Mouse (Mus musculus) cerebellum, adult 2 months (tissue): ENCODE data around the gene D430041D05Rik. TPM values are rescaled to one million over a fixed set of nuclear protein-coding genes. Genes with fewer than 3 reads are reported as not detected.

Source experiments
- DNase-seq, 2 experiments: peaks; one replicate each; pipeline ENCODE4 v3.0.0; 2021
- H3K27ac ChIP-seq: fragments of 200-500 bp; 2 replicates; pipeline ENCODE4 v1.5.1; 2012; ENCODE audit warnings: low read length, control low read depth, inconsistent platforms; ENCODE audit not compliant: insufficient read depth
- H3K27me3 ChIP-seq: fragments of 200-500 bp; 2 replicates; pipeline ENCODE4 v1.6.1; 2012; ENCODE audit warnings: inconsistent platforms, mild to moderate bottlenecking, low read length, moderate library complexity; ENCODE audit not compliant: control insufficient read depth, insufficient read depth
- H3K4me1 ChIP-seq: fragments of 200-500 bp; 2 replicates; pipeline ENCODE4 v1.6.1; 2011; ENCODE audit warnings: low read length; ENCODE audit not compliant: control insufficient read depth, insufficient read depth
- H3K4me3 ChIP-seq: fragments of 200-500 bp; replicated peaks from 2 replicates; pipeline ENCODE3; 2011; ENCODE audit warnings: mild to moderate bottlenecking, low read depth, low read length, control low read depth; ENCODE audit not compliant: insufficient read depth
- CTCF ChIP-seq: fragments of 200-500 bp; IDR thresholded peaks from 2 replicates; pipeline ENCODE4 v1.5.1; 2011; ENCODE audit warnings: low read depth, mild to moderate bottlenecking, control low read depth, low read length, moderate library complexity, borderline replicate concordance; ENCODE audit not compliant: insufficient read depth
- POLR2A ChIP-seq: fragments of 200-500 bp; IDR thresholded peaks from 2 replicates; pipeline ENCODE4 v1.6.1; 2011; ENCODE audit warnings: low read length, control low read depth, borderline replicate concordance; ENCODE audit not compliant: insufficient read depth
- WGBS: fragments of 180-500 bp; shearing (Covaris S2); methylation state at CpG from one replicate; pipeline ENCODE4 v1.1.7; 2018; 5-methylcytosine and 5-hydroxymethylcytosine counted together
- polyA plus RNA-seq: library from polyadenylated mRNA; depleted of rRNA; stranded (reverse); fragments of >200 nt; gene quantifications from 2 replicates; pipeline ENCODE4 v1.2.3, GENCODE M21; 2012

Gene D430041D05Rik
- polyA plus RNA-seq, 1 experiment: 33.5 TPM

GRCm38 (mm10) chr2:104133042-104133810, 277.6 kb downstream of the D430041D05Rik start:
- 0 out of 2 replicates have a peak, but pooled peaks cover 6% of the 10 kb centered on the region for H3K4me1 ChIP-seq
- H3K4me3 ChIP-seq: no peak overlapping the region
- H3K27me3 ChIP-seq: no peaks in the 10 kb centered on the region
- DNase-seq: no peak
- TF ChIP-seq CTCF: no peak
- no peak for TF ChIP-seq POLR2A
- no peak overlapping the region for H3K27ac ChIP-seq
- WGBS: 46% methylated on average over 12 of the region's 12 CpGs

- Histone ChIP-seq H3K4me3 (no peak overlapping the region), H3K27ac (no peak overlapping the region), H3K4me1 (0 out of 2 replicates have a peak, but pooled peaks cover 6% of the 10 kb centered on the region), H3K27me3 (no peaks in the 10 kb centered on the region)
- no peak for TF ChIP-seq CTCF
- TF ChIP-seq POLR2A: no peak
- 85% methylated on average over 7 of the region's 7 CpGs for WGBS
- no peak for DNase-seq
Measured at GRCm38 (mm10) chr2:104132266-104132859, 278.4 kb downstream of the D430041D05Rik start.

- WGBS: 67% methylated on average over 3 of the region's 3 CpGs
- Histone ChIP-seq H3K27me3 (no peaks in the 10 kb centered on the region), H3K4me3 (no peak overlapping the region), H3K4me1 (0 out of 2 replicates have a peak, but pooled peaks cover 6% of the 10 kb centered on the region), H3K27ac (no peak overlapping the region)
- TF ChIP-seq POLR2A: no peak
- TF ChIP-seq CTCF: peak; percentile 40; the same call in 1 of the 2 replicates
- DNase-seq: no peak
Measured at GRCm38 (mm10) chr2:104130969-104131368, 279.8 kb downstream of the D430041D05Rik start.

- 75% methylated on average over 6 of the region's 6 CpGs for whole genome bisulfite sequencing
- Histone ChIP-seq H3K27me3 (no peaks in the 10 kb centered on the region), H3K4me1 (0 out of 2 replicates have a peak, but pooled peaks cover 6% of the 10 kb centered on the region), H3K4me3 (no peak overlapping the region), H3K27ac (no peak overlapping the region)
- no peak for TF ChIP-seq POLR2A
- no peak for DNase-seq
Measured at GRCm38 (mm10) chr2:104130165-104130564, 280.6 kb downstream of the D430041D05Rik start.

- Histone ChIP-seq H3K4me1 (0 out of 2 replicates have a peak, but pooled peaks cover 4% of the 10 kb centered on the region), H3K27ac (no peak overlapping the region), H3K4me3 (no peak overlapping the region), H3K27me3 (no peaks in the 10 kb centered on the region)
- no peak for TF ChIP-seq POLR2A
- no peak for TF ChIP-seq CTCF
- WGBS: 89% methylated on average over 13 of the region's 13 CpGs
- DNase-seq: no peak
Measured at GRCm38 (mm10) chr2:104128803-104129531, 281.8 kb downstream of the D430041D05Rik start.

GRCm38 (mm10) chr2:104124071-104124470, 286.7 kb downstream of the D430041D05Rik start:
- no peak overlapping the region for H3K4me3 ChIP-seq
- WGBS: 86% methylated on average over 5 of the region's 5 CpGs
- no peaks in the 10 kb centered on the region for H3K27me3 ChIP-seq
- no peak overlapping the region for H3K27ac ChIP-seq
- no peak for DNase-seq
- TF ChIP-seq POLR2A (no peak), CTCF (no peak)
- no peaks in the 10 kb centered on the region; the same call in 1 of the 2 replicates for H3K4me1 ChIP-seq

- TF ChIP-seq POLR2A (no peak), CTCF (no peak)
- no peak for DNase-seq
Measured at GRCm38 (mm10) chr2:104123540-104123939, 287.3 kb downstream of the D430041D05Rik start.

More at GRCm38 (mm10) chr2:104123540-104123939, 287.3 kb downstream of the D430041D05Rik start:
- 81% methylated on average over 3 of the region's 3 CpGs for WGBS
- Histone ChIP-seq H3K27ac (no peak overlapping the region), H3K4me1 (no peaks in the 10 kb centered on the region; the same call in 1 of the 2 replicates), H3K4me3 (no peak overlapping the region), H3K27me3 (no peaks in the 10 kb centered on the region)
